Mouse (Mus musculus) left cerebral cortex, postnatal 36 days (tissue): ENCODE measurements around the gene Krt24. TPM values are rescaled to one million over a fixed set of nuclear protein-coding genes. Genes with fewer than 3 reads are reported as not detected.
A peak's percentile ranks its signal among the peaks of the same experiment; 100 is the strongest.

Source experiments
- DNase-seq, 2 experiments: peaks; one replicate each; pipeline ENCODE4 v3.0.0; 2021 to 2022; ENCODE audit warnings: low spot score in 2 of 2, mixed read lengths in 1 of 2
- intact Hi-C: fragments of 180-260 bp; cut with DNase I; formaldehyde crosslinking; loops from one replicate; pipeline ENCODE4 v1.15.1; 2025
- total RNA-seq, 2 experiments: library from RNA; stranded (reverse); gene quantifications; 2 replicates each; pipeline ENCODE4 v1.2.3; 2021

The Krt24 gene
- not detected for total RNA-seq

- intact Hi-C loops: no loop called here
- DNase-seq: no peak
Measured at GRCm38 (mm10) chr11:99284833-99285312, at the start of gene Krt24. Krt24 (minus strand) TSS chr11:99285262.

- intact Hi-C loops: no loop called here
Measured at GRCm38 (mm10) chr11:99333426-99333825, 48.4 kb upstream of the Krt24 start.

GRCm38 (mm10) chr11:99329655-99330054 is 44.6 kb upstream of the Krt24 start:
- intact Hi-C loops: no loop called here
- no peak for DNase-seq

More at GRCm38 (mm10) chr11:99333426-99333825, 48.4 kb upstream of the Krt24 start:
- DNase-seq: peak; percentile 16 to 47

GRCm38 (mm10) chr11:99322851-99323250 is 37.8 kb upstream of the Krt24 start, which contains the start of gene Krt25:
Krt25 (minus strand) TSS chr11:99322951.
- intact Hi-C loops: no loop called here
- no peak for DNase-seq

- intact Hi-C loops: no loop called here
- no peak for DNase-seq
Measured at GRCm38 (mm10) chr11:99321094-99321493, 36.0 kb upstream of the Krt24 start.

GRCm38 (mm10) chr11:99319127-99319526 is 34.1 kb upstream of the Krt24 start:
- intact Hi-C loops: loop anchor here (10.0 kb wide), 1 partner anchor 146 kb away; no protein-coding TSS in a partner anchor
- no peak for DNase-seq

- intact Hi-C loops: loop anchor here (10.0 kb wide), 1 partner anchor 148 kb away; no protein-coding TSS in a partner anchor
- no peak for DNase-seq
Measured at GRCm38 (mm10) chr11:99316543-99316942, 31.5 kb upstream of the Krt24 start.

- intact Hi-C loops: loop anchor here (5.0 to 10.0 kb wide), 3 partner anchors 48 to 150 kb away; no protein-coding TSS in a partner anchor
- no peak for DNase-seq
Measured at GRCm38 (mm10) chr11:99314594-99314993, 29.5 kb upstream of the Krt24 start.

GRCm38 (mm10) chr11:99310882-99311281 is 25.8 kb upstream of the Krt24 start:
- intact Hi-C loops: loop anchor here (5.0 to 10.0 kb wide), 3 partner anchors 51 to 154 kb away; no protein-coding TSS in a partner anchor
- DNase-seq: no peak

- intact Hi-C loops: no loop called here
- DNase-seq: peak; percentile 24 to 37
Measured at GRCm38 (mm10) chr11:99307579-99307978, 22.5 kb upstream of the Krt24 start.

GRCm38 (mm10) chr11:99295039-99295438 is 10.0 kb upstream of the Krt24 start:
- intact Hi-C loops: no loop called here
- no peak for DNase-seq

GRCm38 (mm10) chr11:99292846-99293245 is 7.8 kb upstream of the Krt24 start:
- intact Hi-C loops: no loop called here
- peak; percentile 11 to 24 for DNase-seq

- DNase-seq: no peak
- intact Hi-C loops: no loop called here
Measured at GRCm38 (mm10) chr11:99284011-99284410, 1.1 kb downstream of the Krt24 start.

- no peak for DNase-seq
- intact Hi-C loops: no loop called here
Measured at GRCm38 (mm10) chr11:99283334-99283733, 1.7 kb downstream of the Krt24 start.

- intact Hi-C loops: no loop called here
- DNase-seq: no peak
Measured at GRCm38 (mm10) chr11:99281116-99281515, 3.9 kb downstream of the Krt24 start.

- intact Hi-C loops: no loop called here
- DNase-seq: no peak
Measured at GRCm38 (mm10) chr11:99279986-99280385, 5.1 kb downstream of the Krt24 start.

- intact Hi-C loops: no loop called here
- no peak for DNase-seq
Measured at GRCm38 (mm10) chr11:99276786-99277185, 8.3 kb downstream of the Krt24 start.

- intact Hi-C loops: no loop called here
Measured at GRCm38 (mm10) chr11:99275624-99276023, 9.4 kb downstream of the Krt24 start.

GRCm38 (mm10) chr11:99272721-99273120 is 12.3 kb downstream of the Krt24 start:
- DNase-seq: no peak
- intact Hi-C loops: no loop called here

More at GRCm38 (mm10) chr11:99275624-99276023, 9.4 kb downstream of the Krt24 start:
- DNase-seq: no peak

GRCm38 (mm10) chr11:99269192-99269591 is 15.9 kb downstream of the Krt24 start:
- intact Hi-C loops: no loop called here
- no peak for DNase-seq

GRCm38 (mm10) chr11:99265796-99266195 is 19.3 kb downstream of the Krt24 start:
- no peak for DNase-seq
- intact Hi-C loops: no loop called here

GRCm38 (mm10) chr11:99265220-99265619 is 19.8 kb downstream of the Krt24 start:
- DNase-seq: peak; percentile 72 to 76
- intact Hi-C loops: no loop called here
